Mouse (Mus musculus) adrenal gland, postnatal 0 days (tissue): ENCODE results near the gene Dnlz. TPM values are rescaled to one million over a fixed set of nuclear protein-coding genes. Genes with fewer than 3 reads are reported as not detected.

ENCODE experiments used
- polyA plus RNA-seq: library from polyadenylated mRNA; unstranded; fragments of >200 nt; fragmentation: Nextera tagmentation; extraction: Ambion mirVana; gene quantifications from 2 replicates; pipeline ENCODE4 v1.2.1, GENCODE M21; 2015

Dnlz gene
- polyA plus RNA-seq = 22.9 and 24.7 TPM in 2 replicates

GRCm38 (mm10) chr2:26351358-26352290, at the start of gene Dnlz:
Gene Dnlz (minus strand): TSS chr2:26352110.

GRCm38 (mm10) chr2:26389154-26389690, 37.3 kb upstream of the Dnlz start, which contains the start of the genes Entr1 and Pmpca:
Gene Entr1 (minus strand): TSS chr2:26389316.
Gene Pmpca (plus strand): TSS chr2:26389339.

GRCm38 (mm10) chr2:26380131-26380771, 28.3 kb upstream of the Dnlz start, which contains the start of gene Snapc4:
Gene Snapc4 (minus strand): TSS chr2:26380653.

GRCm38 (mm10) chr2:26360772-26361171, 8.9 kb upstream of the Dnlz start, which contains the start of gene Card9:
Gene Card9 (minus strand): TSS chr2:26360918.

GRCm38 (mm10) chr2:26315072-26315924, 36.6 kb downstream of the Dnlz start, which contains the start of gene Gpsm1:
Gene Gpsm1 (plus strand): TSS chr2:26315515.

Other genes with a start within 250 kb of the Dnlz start
- 7.0 and 13.4 TPM in 2 replicates for gene Nacc2, start 228.9 kb downstream of the Dnlz start, polyA plus RNA-seq
- 0.66 and 2.2 TPM in 2 replicates for gene Lhx3, start 143.8 kb downstream of the Dnlz start, polyA plus RNA-seq
- gene Qsox2, start 114.6 kb downstream of the Dnlz start, polyA plus RNA-seq = 10.6 and 17.5 TPM in 2 replicates
- gene Ccdc187, start 57.6 kb downstream of the Dnlz start, polyA plus RNA-seq = 0.11 TPM in 2 replicates
- gene Gpsm1, start 36.6 kb downstream of the Dnlz start, polyA plus RNA-seq = 18.9 and 25.4 TPM in 2 replicates
- gene Card9, start 8.8 kb upstream of the Dnlz start, polyA plus RNA-seq = 0.83 and 0.84 TPM in 2 replicates
- gene Snapc4, start 28.5 kb upstream of the Dnlz start, polyA plus RNA-seq = 9.4 and 15.4 TPM in 2 replicates
- 48.6 and 71.9 TPM in 2 replicates for gene Entr1, start 37.2 kb upstream of the Dnlz start, polyA plus RNA-seq
- gene Pmpca, start 37.2 kb upstream of the Dnlz start, polyA plus RNA-seq = 55.5 and 106 TPM in 2 replicates
- gene Inpp5e, start 57.1 kb upstream of the Dnlz start, polyA plus RNA-seq = 11.2 and 17.7 TPM in 2 replicates
- 9.3 and 10.4 TPM in 2 replicates for gene Sec16a, start 93.1 kb upstream of the Dnlz start, polyA plus RNA-seq
- gene Notch1, start 164.6 kb upstream of the Dnlz start, polyA plus RNA-seq = 4.7 and 5.6 TPM in 2 replicates
- 141 and 155 TPM in 2 replicates for gene Egfl7, start 227.9 kb upstream of the Dnlz start, polyA plus RNA-seq
- 0.19 TPM in 1 of 2 replicates, not detected in the other for gene Gm20532, start 234.5 kb upstream of the Dnlz start, polyA plus RNA-seq